Mouse (Mus musculus) hematopoietic multipotent progenitor cell, adult 10-12 weeks (in vitro differentiated cells): ENCODE results near the gene Cst8. TPM values are rescaled to one million over a fixed set of nuclear protein-coding genes. Genes with fewer than 3 reads are reported as not detected.

Experiments
- polyA plus RNA-seq: library from polyadenylated mRNA; stranded (reverse); fragments of >175 nt; gene quantifications from 2 replicates; pipeline ENCODE4 v1.2.3, GENCODE M21; 2012; ENCODE audit warnings: low replicate concordance

Cst8 gene
- not detected in 2 replicates for polyA plus RNA-seq

GRCm38 (mm10) chr2:148798485-148798884 is at the start of gene Cst8:
Gene Cst8, plus strand, starts transcription at chr2:148798785.

DNA sequence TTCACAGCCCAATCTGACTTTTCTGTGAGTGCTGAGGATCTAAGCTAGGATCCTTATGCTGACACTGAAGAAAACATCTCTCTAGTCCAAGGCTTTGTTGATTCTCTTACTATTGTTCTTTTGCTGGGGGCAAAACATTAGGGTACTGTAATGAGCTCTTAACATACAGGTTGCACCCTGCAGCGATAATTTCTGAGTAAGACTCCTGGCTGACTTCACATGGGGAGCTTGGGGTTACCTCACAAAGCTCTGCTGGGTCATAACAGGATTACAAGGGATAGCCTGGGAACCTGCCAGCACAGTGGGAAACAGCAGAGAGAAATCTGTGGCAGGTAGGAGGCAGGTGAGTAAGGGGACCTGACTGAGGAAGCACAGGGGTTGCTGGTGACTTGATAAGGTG is 48.5 kb upstream of the Cst8 start, which contains the start of gene Cstl1:
Gene Cstl1, plus strand, starts transcription at position 301 of the 400 bp plus-strand sequence.

DNA sequence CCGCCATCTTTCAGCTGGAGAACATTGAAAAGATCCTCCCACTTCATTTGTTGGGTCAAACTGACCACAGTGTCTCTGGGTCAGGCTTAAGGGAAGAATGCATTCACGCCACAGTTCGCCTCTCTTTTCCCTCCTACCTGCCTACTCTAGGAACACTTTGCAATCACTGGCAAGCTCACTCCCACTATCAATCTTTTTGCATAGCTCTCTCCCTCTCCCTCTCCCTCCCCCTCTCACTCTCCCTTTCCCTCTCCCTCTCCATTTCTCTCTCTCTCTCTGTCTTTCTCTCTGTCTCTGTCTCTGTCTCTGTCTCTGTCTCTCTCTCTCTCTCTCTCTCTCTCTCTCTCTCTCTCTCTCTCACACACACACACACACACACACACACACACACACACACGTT is 27.2 kb upstream of the Cst8 start, which contains the start of gene Cst11:
Gene Cst11, minus strand, starts transcription at position 101 of the 400 bp plus-strand sequence.

GRCm38 (mm10) chr2:148781709-148782108 is 16.9 kb upstream of the Cst8 start, which contains the start of gene 8030411F24Rik:
Gene 8030411F24Rik, plus strand, starts transcription at chr2:148782009.

DNA sequence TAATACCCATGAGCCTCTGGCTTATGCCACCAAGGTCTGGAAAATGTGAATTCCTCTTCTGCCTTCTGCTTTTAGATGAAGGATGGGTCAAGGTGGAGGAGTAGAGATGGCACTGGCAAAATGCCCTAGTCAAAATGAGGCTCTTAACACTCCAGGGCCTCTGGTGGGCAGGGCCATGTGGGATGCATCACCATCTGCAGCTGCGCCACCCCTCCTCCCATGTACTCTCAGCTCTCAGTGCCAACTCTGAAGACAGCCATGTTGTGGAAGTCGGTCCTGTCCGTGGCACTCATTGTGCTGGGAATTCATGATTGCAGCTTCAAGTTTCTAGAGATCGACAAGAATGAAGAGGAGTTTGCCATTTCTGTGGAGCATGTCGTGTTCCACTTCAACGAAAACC is 9.4 kb upstream of the Cst8 start, which contains the start of gene Cst12:
Gene Cst12, plus strand, starts transcription at position 220 of the 400 bp plus-strand sequence.

GRCm38 (mm10) chr2:148819909-148820308 is 21.3 kb downstream of the Cst8 start, which contains the start of gene Cst13:
Gene Cst13, plus strand, starts transcription at chr2:148820081.

GRCm38 (mm10) chr2:148834912-148835311 is 36.3 kb downstream of the Cst8 start, which contains the start of gene Cst9:
Gene Cst9, plus strand, starts transcription at chr2:148835147.

Other genes starting within 250 kb of the Cst8 start
- 18.2 and 18.4 TPM in 2 replicates for gene Nxt1, start 126.2 kb upstream of the Cst8 start, polyA plus RNA-seq
- gene Gzf1, start 117.8 kb upstream of the Cst8 start, polyA plus RNA-seq, result 6.3 and 9.9 TPM in 2 replicates
- gene Napb, start 66.3 kb upstream of the Cst8 start, polyA plus RNA-seq, result 0.05 and 0.13 TPM in 2 replicates
- gene Cstl1, start 48.4 kb upstream of the Cst8 start, polyA plus RNA-seq, result not detected in 2 replicates
- not detected in 2 replicates for gene Cst11, start 27.3 kb upstream of the Cst8 start, polyA plus RNA-seq
- gene 8030411F24Rik, start 16.8 kb upstream of the Cst8 start, polyA plus RNA-seq, result not detected in 2 replicates
- gene Cst12, start 9.4 kb upstream of the Cst8 start, polyA plus RNA-seq, result not detected in 2 replicates
- gene Cst13, start 21.3 kb downstream of the Cst8 start, polyA plus RNA-seq, result not detected in 2 replicates
- gene Cst9, start 36.4 kb downstream of the Cst8 start, polyA plus RNA-seq, result not detected in 2 replicates
- gene 9230104L09Rik, start 66.3 kb downstream of the Cst8 start, polyA plus RNA-seq, result not detected in 2 replicates
- 1,287 and 1,290 TPM in 2 replicates for gene Cst3, start 76.9 kb downstream of the Cst8 start, polyA plus RNA-seq
- gene Gm1330, start 204.5 kb downstream of the Cst8 start, polyA plus RNA-seq, result not detected in 2 replicates
- not detected in 2 replicates for gene Gm10750, start 218.5 kb downstream of the Cst8 start, polyA plus RNA-seq